Mouse (Mus musculus) liver, postnatal 0 days (tissue): ENCODE data around the gene Klf4. TPM values are rescaled to one million over a fixed set of nuclear protein-coding genes. Genes with fewer than 3 reads are reported as not detected.
A peak's percentile ranks its signal among the peaks of the same experiment; 100 is the strongest.

ENCODE experiments used
- ATAC-seq: fragments of 200-750 bp; cut with Nextera tagmentation; 2 replicates; pipeline ENCODE4 v1.8.0; 2017; ENCODE audit warnings: mild to moderate bottlenecking, moderate library complexity
- DNase-seq: peaks from one replicate; pipeline ENCODE4 v3.0.0-alpha.2; 2016
- H3K27ac ChIP-seq: fragments of 300-500 bp; sonication (generic); 2 replicates; pipeline ENCODE4 v1.5.1; 2014; ENCODE audit warnings: antibody characterized with exemption, moderate library complexity, mild to moderate bottlenecking, low read depth
- H3K27me3 ChIP-seq: fragments of 300-500 bp; sonication (generic); 2 replicates; pipeline ENCODE4 v1.6.1; 2014; ENCODE audit warnings: low read length, control low read depth, mixed read lengths; ENCODE audit not compliant: insufficient read depth
- H3K36me3 ChIP-seq: fragments of 300-500 bp; sonication (generic); replicated peaks from 2 replicates; pipeline ENCODE4 v1.6.1; 2014; ENCODE audit warnings: mild to moderate bottlenecking, control low read depth, low read length, moderate library complexity, mixed read lengths; ENCODE audit not compliant: insufficient read depth
- H3K4me1 ChIP-seq: fragments of 300-500 bp; sonication (generic); 2 replicates; pipeline ENCODE4 v1.6.1; 2014; ENCODE audit warnings: antibody characterized with exemption, mild to moderate bottlenecking, control low read depth; ENCODE audit not compliant: insufficient read depth
- H3K4me2 ChIP-seq: fragments of 300-500 bp; sonication (generic); 2 replicates; pipeline ENCODE4 v1.6.1; 2014; ENCODE audit warnings: low read depth, mild to moderate bottlenecking, low read length, moderate library complexity, mixed read lengths
- H3K4me3 ChIP-seq: fragments of 300-500 bp; sonication (generic); 2 replicates; pipeline ENCODE4 v1.5.1; 2014; ENCODE audit warnings: low read depth, low read length
- H3K9ac ChIP-seq: fragments of 300-500 bp; sonication (generic); replicated peaks from 2 replicates; pipeline ENCODE4 v1.6.1; 2014; ENCODE audit warnings: mild to moderate bottlenecking, moderate library complexity
- H3K9me3 ChIP-seq: fragments of 300-500 bp; sonication (generic); 2 replicates; pipeline ENCODE4 v1.6.1; 2016; ENCODE audit warnings: mild to moderate bottlenecking, control low read depth, low read length, mixed read lengths
- CTCF ChIP-seq: sonication (generic); IDR thresholded peaks from 2 replicates; pipeline ENCODE4 v1.5.1; 2016; ENCODE audit warnings: antibody characterized with exemption, low read depth
- EP300 ChIP-seq: IDR thresholded peaks from 2 replicates; pipeline ENCODE4 v1.6.1; 2016; ENCODE audit warnings: antibody characterized with exemption, low read depth, mild to moderate bottlenecking
- WGBS: fragments of 180-500 bp; shearing (Covaris S2); extraction: QIAGEN DNeasy Blood & Tissue Kit; methylation state at CpG from one replicate; pipeline ENCODE4 v1.1.7; 2014; ENCODE audit not compliant: insufficient replicate concordance; 5-methylcytosine and 5-hydroxymethylcytosine counted together
- polyA plus RNA-seq: library from polyadenylated mRNA; unstranded; fragments of >200 nt; fragmentation: Nextera tagmentation; extraction: Ambion mirVana; gene quantifications from 2 replicates; pipeline ENCODE4 v1.2.1, GENCODE M21; 2015

Klf4 gene
- polyA plus RNA-seq, 1 experiment from 2014 or later: 1.1 TPM

GRCm38 (mm10) chr4:55533803-55534254 is 1.6 kb upstream of the Klf4 start:
- peaks cover 24% of the 10 kb centered on the region for H3K4me1 ChIP-seq
- H3K9me3 ChIP-seq: no peaks in the 10 kb centered on the region
- no peak for TF ChIP-seq EP300
- TF ChIP-seq CTCF: no peak
- H3K4me3 ChIP-seq: peak overlapping the region; percentile 56
- H3K9ac ChIP-seq: no peak overlapping the region
- H3K36me3 ChIP-seq: no peaks in the 10 kb centered on the region
- WGBS: 7% methylated on average over 23 of the region's 23 CpGs
- no peak for ATAC-seq
- DNase-seq: no peak
- H3K27me3 ChIP-seq: peaks cover 71% of the 10 kb centered on the region
- H3K4me2 ChIP-seq: peak overlapping the region; percentile 86
- H3K27ac ChIP-seq: no peak overlapping the region

- no peak for DNase-seq
- H3K36me3 ChIP-seq: no peaks in the 10 kb centered on the region
- H3K4me3 ChIP-seq: peak overlapping the region; percentile 56
- H3K4me1 ChIP-seq: peaks cover 24% of the 10 kb centered on the region
- H3K27ac ChIP-seq: peak overlapping the region; percentile 29
- 1% methylated on average over 21 of the region's 21 CpGs for whole genome bisulfite sequencing
- no peak for ATAC-seq
- no peaks in the 10 kb centered on the region for H3K9me3 ChIP-seq
- TF ChIP-seq EP300 (no peak), CTCF (no peak)
- H3K27me3 ChIP-seq: peaks cover 71% of the 10 kb centered on the region
- H3K9ac ChIP-seq: peak overlapping the region; percentile 36; the same call in 1 of the 2 replicates
- H3K4me2 ChIP-seq: peak overlapping the region; percentile 86
These were observed 1.0 kb upstream of the Klf4 start for GRCm38 (mm10) chr4:55533196-55533802.

GRCm38 (mm10) chr4:55531856-55532406 is 335 bp downstream of the Klf4 start:
- Histone ChIP-seq H3K9me3 (no peaks in the 10 kb centered on the region), H3K27me3 (peaks cover 73% of the 10 kb centered on the region), H3K36me3 (no peaks in the 10 kb centered on the region), H3K27ac (no peak overlapping the region), H3K9ac (peak overlapping the region; percentile 32; the same call in 1 of the 2 replicates), H3K4me2 (peak overlapping the region; percentile 86), H3K4me3 (peak overlapping the region; percentile 56), H3K4me1 (peaks cover 24% of the 10 kb centered on the region)
- ATAC-seq: peak; percentile 35
- TF ChIP-seq EP300 (no peak), CTCF (no peak)
- WGBS: under 1% methylated on average over 36 of the region's 42 CpGs
- no peak for DNase-seq

- TF ChIP-seq EP300 (no peak), CTCF (peak; percentile 36)
- H3K36me3 ChIP-seq: no peaks in the 10 kb centered on the region
These were observed 990 bp downstream of the Klf4 start for GRCm38 (mm10) chr4:55531096-55531855.

GRCm38 (mm10) chr4:55530731-55531095 is 1.6 kb downstream of the Klf4 start:
- peaks cover 24% of the 10 kb centered on the region for H3K4me1 ChIP-seq
- TF ChIP-seq CTCF (no peak), EP300 (no peak)
- WGBS: under 1% methylated on average over 20 of the region's 20 CpGs
- ATAC-seq (no peak), DNase-seq (peak; percentile 19)
- H3K4me2 ChIP-seq: peak overlapping the region; percentile 86
- no peak overlapping the region; the same call in 1 of the 2 replicates for H3K9ac ChIP-seq
- H3K36me3 ChIP-seq: no peaks in the 10 kb centered on the region
- H3K27me3 ChIP-seq: peaks cover 65% of the 10 kb centered on the region
- H3K9me3 ChIP-seq: no peaks in the 10 kb centered on the region
- peak overlapping the region; percentile 56 for H3K4me3 ChIP-seq
- no peak overlapping the region for H3K27ac ChIP-seq

More at GRCm38 (mm10) chr4:55531096-55531855, 990 bp downstream of the Klf4 start:
- Histone ChIP-seq H3K4me2 (peak overlapping the region; percentile 86), H3K4me3 (peak overlapping the region; percentile 56), H3K9me3 (no peaks in the 10 kb centered on the region), H3K9ac (peak overlapping the region; percentile 30; the same call in 1 of the 2 replicates), H3K27ac (no peak overlapping the region), H3K27me3 (peaks cover 67% of the 10 kb centered on the region), H3K4me1 (peaks cover 24% of the 10 kb centered on the region)
- WGBS: 2% methylated on average over 56 of the region's 56 CpGs
- ATAC-seq (no peak), DNase-seq (peak; percentile 33)

- H3K4me2 ChIP-seq: peak overlapping the region; percentile 86
- peak; percentile 70 for DNase-seq
- under 1% methylated on average over 27 of the region's 27 CpGs for WGBS
- H3K36me3 ChIP-seq: no peaks in the 10 kb centered on the region
- peak; percentile 22 for ATAC-seq
- H3K4me1 ChIP-seq: peaks cover 24% of the 10 kb centered on the region
- TF ChIP-seq CTCF (peak; percentile 72), EP300 (no peak)
- no peaks in the 10 kb centered on the region for H3K9me3 ChIP-seq
- H3K4me3 ChIP-seq: peak overlapping the region; percentile 56
- no peak overlapping the region for H3K27ac ChIP-seq
- no peak overlapping the region; the same call in none of the 2 replicates for H3K9ac ChIP-seq
- H3K27me3 ChIP-seq: peaks cover 60% of the 10 kb centered on the region
These were observed 2.0 kb downstream of the Klf4 start for GRCm38 (mm10) chr4:55530236-55530635.
